Mouse (Mus musculus) lung, adult 2 months (tissue): ENCODE measurements at regions not wholly inside any gene's neighbourhood (a gene's known extent, or its start where the extent isn't known, plus 50 kb on each side); places are given as distances from the start of the nearest gene placed in this dataset.

ENCODE experiments used
- CTCF ChIP-seq: fragments of 200-500 bp; IDR thresholded peaks from 2 replicates; pipeline ENCODE4 v1.5.1; 2011; ENCODE audit warnings: mild to moderate bottlenecking, low read length, control low read depth; ENCODE audit not compliant: insufficient read depth
- POLR2A ChIP-seq: fragments of 200-500 bp; IDR thresholded peaks from 2 replicates; pipeline ENCODE4 v1.6.1; 2011; ENCODE audit warnings: low read depth, mild to moderate bottlenecking, control low read depth, low read length, borderline replicate concordance; ENCODE audit errors: extremely low read depth

DNA sequence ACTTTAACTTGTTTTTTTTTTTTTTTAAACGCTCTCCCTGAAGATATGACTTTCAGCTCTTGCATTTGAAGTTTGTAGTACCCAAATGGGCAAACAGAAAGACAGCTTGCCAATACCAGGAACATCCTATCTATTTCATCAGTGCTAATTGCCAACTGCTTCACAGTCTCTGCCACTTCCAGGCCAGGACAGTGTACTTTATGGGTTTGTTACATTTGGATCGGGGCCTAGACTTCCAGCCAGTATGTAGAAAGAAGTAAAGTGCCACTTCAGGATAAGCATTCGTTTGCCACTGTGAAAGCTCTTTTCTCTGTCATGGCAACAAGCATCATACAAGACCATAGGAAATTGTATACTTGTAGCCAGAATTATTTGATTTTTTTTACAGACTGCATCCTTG, 439.6 kb upstream of the Atp2b1 start:
- no peak for TF ChIP-seq POLR2A
- no peak for TF ChIP-seq CTCF
